Mouse (Mus musculus): Measurements from ENCODE around the gene Lrrc29.
A peak's percentile ranks its signal among the peaks of the same experiment; 100 is the strongest.

Lrrc29 gene

GRCm38 (mm10) chr8:105326141-105326672 is at the start of gene Lrrc29, which contains the start of gene Tmem208:
TSS of gene Lrrc29 (minus strand) at chr8:105326278.
TSS of gene Tmem208 (plus strand) at chr8:105326354.
- peak; percentile 95 to 97 for DNase-seq (ENCODE audit: low spot score in 2 of 2)

GRCm38 (mm10) chr8:105374513-105374966 is 48.5 kb upstream of the Lrrc29 start:
- DNase-seq (ENCODE audit: low spot score in 2 of 2), result no peak

- no peak for DNase-seq (ENCODE audit: low spot score in 2 of 2)
Measured at GRCm38 (mm10) chr8:105373032-105373431, 47.0 kb upstream of the Lrrc29 start, which contains the start of gene Plekhg4. TSS of gene Plekhg4 (plus strand) at chr8:105373274.

GRCm38 (mm10) chr8:105372473-105372872 is 46.4 kb upstream of the Lrrc29 start:
- no peak for DNase-seq (ENCODE audit: low spot score in 2 of 2)

- DNase-seq (ENCODE audit: low spot score in 2 of 2), result no peak
Measured at GRCm38 (mm10) chr8:105367107-105367506, 41.0 kb upstream of the Lrrc29 start.

- no peak for DNase-seq (ENCODE audit: low spot score in 2 of 2)
Measured at GRCm38 (mm10) chr8:105361751-105362702, 35.9 kb upstream of the Lrrc29 start.

- no peak for DNase-seq (ENCODE audit: low spot score in 2 of 2)
Measured at GRCm38 (mm10) chr8:105359646-105360045, 33.6 kb upstream of the Lrrc29 start.

GRCm38 (mm10) chr8:105359208-105359607 is 33.1 kb upstream of the Lrrc29 start:
- DNase-seq (ENCODE audit: low spot score in 2 of 2), result no peak

- no peak for DNase-seq (ENCODE audit: low spot score in 2 of 2)
Measured at GRCm38 (mm10) chr8:105356681-105357080, 30.6 kb upstream of the Lrrc29 start.

- DNase-seq (ENCODE audit: low spot score in 2 of 2), result no peak
Measured at GRCm38 (mm10) chr8:105355179-105356024, 29.3 kb upstream of the Lrrc29 start.

- DNase-seq (ENCODE audit: low spot score in 2 of 2), result no peak
Measured at GRCm38 (mm10) chr8:105354549-105354948, 28.5 kb upstream of the Lrrc29 start.

GRCm38 (mm10) chr8:105353583-105354135 is 27.6 kb upstream of the Lrrc29 start:
- no peak for DNase-seq (ENCODE audit: low spot score in 2 of 2)

- no peak for DNase-seq (ENCODE audit: low spot score in 2 of 2)
Measured at GRCm38 (mm10) chr8:105350186-105350585, 24.1 kb upstream of the Lrrc29 start.

- no peak for DNase-seq (ENCODE audit: low spot score in 2 of 2)
Measured at GRCm38 (mm10) chr8:105349096-105349771, 23.2 kb upstream of the Lrrc29 start.

- peak in 1 of 2 experiments; percentile 42 for DNase-seq (ENCODE audit: low spot score in 2 of 2)
Measured at GRCm38 (mm10) chr8:105348450-105349095, 22.5 kb upstream of the Lrrc29 start, which contains the start of gene Slc9a5. TSS of gene Slc9a5 (plus strand) at chr8:105348843.

- DNase-seq (ENCODE audit: low spot score in 2 of 2), result peak; percentile 81 to 82
Measured at GRCm38 (mm10) chr8:105347428-105348221, 21.5 kb upstream of the Lrrc29 start, which contains the start of gene Fhod1. TSS of gene Fhod1 (minus strand) at chr8:105347953.

GRCm38 (mm10) chr8:105346611-105347427 is 20.7 kb upstream of the Lrrc29 start:
- peak in 1 of 2 experiments; percentile 33 for DNase-seq (ENCODE audit: low spot score in 2 of 2)

Data from frontal cortex, postnatal 14 days (tissue).